Mouse (Mus musculus): ENCODE data around the gene Thrsp. TPM values are rescaled to one million over a fixed set of nuclear protein-coding genes. Genes with fewer than 3 reads are reported as not detected.
"Not testable (repeated sequence)": the region's sequence is repeated elsewhere in the genome, so short reads cannot be mapped to it uniquely, and the experiment has no call there.

Thrsp gene
- 100 to 1,000 TPM in 1 of 2 experiments, 10 to 100 TPM in 1; 73.2 to 181 TPM for total RNA-seq (2021)
- long read RNA-seq, experiment 1, transcript Thrsp-201 (2 exons, 1,277 nt): major isoform, 88 of 165 reads
- long read RNA-seq, experiment 1, partial matches to known transcripts: 76 of 165 reads
- long read RNA-seq, experiment 1, other reads (novel, unspliced or antisense): 1 of 165 reads
- long read RNA-seq, experiment 2, transcript Thrsp-201 (2 exons, 1,277 nt): major isoform, 171 of 358 reads
- long read RNA-seq, experiment 2, partial matches to known transcripts: 185 of 358 reads
- long read RNA-seq, experiment 2, other reads (novel, unspliced or antisense): 2 of 358 reads

- peak; percentile 84 to 91 for DNase-seq
Measured at GRCm38 (mm10) chr7:97416906-97417777, at the start of gene Thrsp. Gene Thrsp (minus strand): TSS chr7:97417730.

GRCm38 (mm10) chr7:97455577-97455976 lies 38.0 kb upstream of the Thrsp start:
- DNase-seq: no peak

- no peak for DNase-seq
Measured at GRCm38 (mm10) chr7:97454795-97455194, 37.3 kb upstream of the Thrsp start.

- DNase-seq: peak in 1 of 2 experiments; percentile 26
Measured at GRCm38 (mm10) chr7:97453141-97453921, 35.8 kb upstream of the Thrsp start.

GRCm38 (mm10) chr7:97452196-97452595 lies 34.7 kb upstream of the Thrsp start:
- DNase-seq: no peak

GRCm38 (mm10) chr7:97451023-97451422 lies 33.5 kb upstream of the Thrsp start, which contains the start of gene Kctd14:
Gene Kctd14 (plus strand): TSS chr7:97451323.
- not testable (repeated sequence) for DNase-seq

- no peak for DNase-seq
Measured at GRCm38 (mm10) chr7:97447050-97447531, 29.6 kb upstream of the Thrsp start.

- DNase-seq: peak; percentile 81 to 83
Measured at GRCm38 (mm10) chr7:97446171-97446925, 28.8 kb upstream of the Thrsp start.

GRCm38 (mm10) chr7:97438986-97439385 lies 21.5 kb upstream of the Thrsp start:
- DNase-seq: no peak

GRCm38 (mm10) chr7:97434517-97434916 lies 17.0 kb upstream of the Thrsp start:
- no peak for DNase-seq

GRCm38 (mm10) chr7:97433517-97433916 lies 16.0 kb upstream of the Thrsp start:
- DNase-seq: not testable (repeated sequence)

- peak in 1 of 2 experiments; percentile 15 for DNase-seq
Measured at GRCm38 (mm10) chr7:97429705-97430104, 12.2 kb upstream of the Thrsp start.

GRCm38 (mm10) chr7:97427778-97428420 lies 10.4 kb upstream of the Thrsp start:
- peak; percentile 47 to 72 for DNase-seq

GRCm38 (mm10) chr7:97427296-97427695 lies 9.8 kb upstream of the Thrsp start:
- DNase-seq: no peak

GRCm38 (mm10) chr7:97426566-97426965 lies 9.0 kb upstream of the Thrsp start:
- no peak for DNase-seq

GRCm38 (mm10) chr7:97424621-97425245 lies 7.2 kb upstream of the Thrsp start:
- peak; percentile 81 to 95 for DNase-seq

- no peak for DNase-seq
Measured at GRCm38 (mm10) chr7:97423754-97424153, 6.2 kb upstream of the Thrsp start.

- peak in 1 of 2 experiments; percentile 48 for DNase-seq
Measured at GRCm38 (mm10) chr7:97420958-97421651, 3.6 kb upstream of the Thrsp start.

GRCm38 (mm10) chr7:97420406-97420805 lies 2.9 kb upstream of the Thrsp start:
- DNase-seq: no peak

GRCm38 (mm10) chr7:97419163-97419562 lies 1.6 kb upstream of the Thrsp start:
- DNase-seq: no peak

Data from heart, adult 18-20 months (tissue).